Mouse (Mus musculus) thymus, adult 2 months (tissue): Measurements from ENCODE around the gene Orc3.

Experiments used
- CTCF ChIP-seq: fragments of 200-500 bp; IDR thresholded peaks from 2 replicates; pipeline ENCODE4 v1.5.1; 2012; ENCODE audit warnings: mild to moderate bottlenecking, control low read depth, low read length, moderate library complexity, borderline replicate concordance; ENCODE audit not compliant: control insufficient read depth, poor library complexity, insufficient read depth; ENCODE audit errors: extremely low read depth
- POLR2A ChIP-seq: fragments of 200-500 bp; IDR thresholded peaks from 2 replicates; pipeline ENCODE4 v1.6.1; 2012; ENCODE audit warnings: mild to moderate bottlenecking, low read length, control low read depth, moderate library complexity; ENCODE audit not compliant: control insufficient read depth, poor library complexity, insufficient read depth; ENCODE audit errors: extremely low read depth

- TF ChIP-seq CTCF (no peak), POLR2A (no peak)
Observed at GRCm38 (mm10) chr4:34556183-34556582, 58.6 kb downstream of the Orc3 start.
